Mouse (Mus musculus) lung, postnatal 0 days (tissue): ENCODE measurements around the gene Cpne5.

Source experiments
- CTCF ChIP-seq: IDR thresholded peaks from 2 replicates; pipeline ENCODE4 v1.5.1; 2016; ENCODE audit warnings: antibody characterized with exemption, mild to moderate bottlenecking
- EP300 ChIP-seq: IDR thresholded peaks from 2 replicates; pipeline ENCODE4 v1.6.1; 2016; ENCODE audit warnings: antibody characterized with exemption, mild to moderate bottlenecking, control low read depth

DNA sequence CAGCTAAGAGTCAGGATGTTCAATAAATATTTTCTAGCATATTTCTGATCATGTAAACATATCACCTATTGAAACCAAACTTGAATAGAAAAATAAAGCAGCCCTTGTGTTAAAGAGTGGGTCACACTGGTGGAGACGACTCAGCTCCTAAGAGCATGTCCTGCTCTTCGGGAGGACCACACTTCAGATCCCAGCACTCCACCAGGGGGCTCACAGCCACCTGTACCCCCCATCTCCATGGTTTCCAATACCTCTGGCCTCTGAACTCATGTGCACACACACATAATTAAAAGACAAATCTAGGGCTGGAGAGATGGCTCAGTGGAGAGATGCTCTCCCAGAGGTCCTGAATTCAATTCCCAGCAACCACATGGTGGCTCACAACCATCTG, 24.3 kb upstream of the Cpne5 start:
- TF ChIP-seq CTCF (no peak), EP300 (no peak)
